Mouse (Mus musculus) spleen, embryonic (tissue): ENCODE results near the gene Sec24b.

Source experiments
- CTCF ChIA-PET: fragments of 350-600 bp; sonication (Branson Sonifier 250); formaldehyde crosslinking; loops from one replicate; lab custom pipeline; 2022; lab: Charles Lee

Gene Sec24b

GRCm38 (mm10) chr3:129979510-129979909 lies 81.8 kb downstream of the Sec24b start:
- CTCF ChIA-PET: no interaction called here

GRCm38 (mm10) chr3:129978716-129979115 lies 82.6 kb downstream of the Sec24b start:
- CTCF ChIA-PET: interaction anchor here (0.6 kb wide), 1 partner anchor 164 kb away, joined by 3 read pairs; no protein-coding TSS in a partner anchor

- CTCF ChIA-PET: no interaction called here
These were observed 85.0 kb downstream of the Sec24b start for GRCm38 (mm10) chr3:129976317-129976716.

- CTCF ChIA-PET: no interaction called here
These were observed 90.5 kb downstream of the Sec24b start for GRCm38 (mm10) chr3:129970529-129971515.

- CTCF ChIA-PET: interaction anchor here (0.7 kb wide), 1 partner anchor 105 kb away, joined by 3 read pairs; no protein-coding TSS in a partner anchor
These were observed 91.6 kb downstream of the Sec24b start, which contains the start of gene Mcub for GRCm38 (mm10) chr3:129969432-129970395. TSS of gene Mcub (minus strand) at chr3:129970206.

GRCm38 (mm10) chr3:129969031-129969430 lies 92.3 kb downstream of the Sec24b start:
- CTCF ChIA-PET: no interaction called here

GRCm38 (mm10) chr3:129967874-129968273 lies 93.5 kb downstream of the Sec24b start:
- CTCF ChIA-PET: no interaction called here

GRCm38 (mm10) chr3:129964681-129965080 lies 96.7 kb downstream of the Sec24b start:
- CTCF ChIA-PET: no interaction called here

GRCm38 (mm10) chr3:129962533-129962932 lies 98.8 kb downstream of the Sec24b start:
- CTCF ChIA-PET: no interaction called here

GRCm38 (mm10) chr3:129953296-129953695 lies 108.1 kb downstream of the Sec24b start:
- CTCF ChIA-PET: no interaction called here

- CTCF ChIA-PET: no interaction called here
These were observed 112.1 kb downstream of the Sec24b start for GRCm38 (mm10) chr3:129949158-129949773.

GRCm38 (mm10) chr3:129948359-129948758 lies 113.0 kb downstream of the Sec24b start:
- CTCF ChIA-PET: no interaction called here

- CTCF ChIA-PET: no interaction called here
These were observed 115.0 kb downstream of the Sec24b start for GRCm38 (mm10) chr3:129946217-129946914.

GRCm38 (mm10) chr3:129943813-129944212 lies 117.5 kb downstream of the Sec24b start:
- CTCF ChIA-PET: interaction anchor here (0.6 kb wide), 1 partner anchor 216 kb away, joined by 9 read pairs; no protein-coding TSS in a partner anchor

GRCm38 (mm10) chr3:129941291-129941690 lies 120.1 kb downstream of the Sec24b start:
- CTCF ChIA-PET: no interaction called here

- CTCF ChIA-PET: no interaction called here
These were observed 120.6 kb downstream of the Sec24b start for GRCm38 (mm10) chr3:129940780-129941179.

GRCm38 (mm10) chr3:129939058-129939457 lies 122.3 kb downstream of the Sec24b start:
- CTCF ChIA-PET: no interaction called here

GRCm38 (mm10) chr3:129937848-129938247 lies 123.5 kb downstream of the Sec24b start:
- CTCF ChIA-PET: no interaction called here

GRCm38 (mm10) chr3:129936561-129936960 lies 124.8 kb downstream of the Sec24b start:
- CTCF ChIA-PET: no interaction called here
